Mouse (Mus musculus) liver, embryonic 14.5 days (tissue): Measurements from ENCODE around the gene Adamtsl3.

Experiments
- CTCF ChIP-seq: IDR thresholded peaks from 2 replicates; pipeline ENCODE4 v1.5.1; 2016; ENCODE audit warnings: antibody characterized with exemption, low read depth, control low read depth
- EP300 ChIP-seq: IDR thresholded peaks from 2 replicates; pipeline ENCODE4 v1.6.1; 2016; ENCODE audit warnings: antibody characterized with exemption, low read depth

GRCm38 (mm10) chr7:82431572-82431971 lies 96.1 kb downstream of the Adamtsl3 start:
- TF ChIP-seq CTCF (no peak), EP300 (no peak)
